Mouse (Mus musculus) telencephalon, adult 2 months (tissue): Measurements from ENCODE around the gene Fars2.
A peak's percentile ranks its signal among the peaks of the same experiment; 100 is the strongest.
"Not testable (repeated sequence)": the region's sequence is repeated elsewhere in the genome, so short reads cannot be mapped to it uniquely, and the experiment has no call there.

Experiments used
- DNase-seq: peaks from one replicate; pipeline ENCODE4 v3.0.0-alpha.2; 2011; ENCODE audit warnings: low read depth, low spot score

Gene Fars2

DNA sequence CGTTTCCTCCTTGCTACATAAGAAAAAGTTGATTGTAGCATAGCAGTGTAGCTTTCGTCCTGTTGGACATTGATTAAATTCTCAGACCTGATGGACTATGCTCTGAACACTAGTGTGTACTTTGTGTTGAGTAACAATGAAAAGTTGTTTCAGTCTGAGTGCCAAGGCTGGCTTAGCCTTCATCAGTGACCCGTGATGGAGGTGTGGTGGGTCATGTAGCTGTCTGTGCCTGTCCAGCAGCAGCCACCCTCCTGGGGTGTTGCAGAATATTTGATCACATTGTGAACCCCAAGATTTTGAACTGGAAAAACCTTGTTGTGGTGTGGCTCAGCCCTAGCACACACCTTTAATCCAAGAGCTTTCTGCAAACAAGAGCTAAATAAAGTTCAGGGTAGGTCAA, 343.3 kb downstream of the Fars2 start:
- DNase-seq = no peak

DNA sequence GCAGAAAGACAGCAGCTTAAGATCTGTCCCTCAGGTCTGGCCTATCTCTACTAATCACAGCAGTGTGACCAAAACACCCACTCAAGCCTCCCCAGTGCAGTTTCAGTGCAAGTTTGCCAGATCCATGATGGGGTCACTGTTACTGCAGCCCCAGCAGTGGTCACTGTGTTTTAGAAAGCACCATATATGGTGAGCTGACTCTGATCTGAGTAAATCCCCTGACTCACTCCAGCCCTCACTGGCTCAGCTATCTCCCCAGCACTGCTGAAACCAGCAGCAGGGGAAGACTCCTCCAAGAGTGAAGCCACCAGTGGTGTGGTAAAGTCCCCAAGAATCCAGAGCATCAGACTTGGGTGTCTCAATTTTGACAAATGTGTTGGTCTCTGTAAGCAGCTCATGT, 346.5 kb downstream of the Fars2 start:
- no peak for DNase-seq

DNA sequence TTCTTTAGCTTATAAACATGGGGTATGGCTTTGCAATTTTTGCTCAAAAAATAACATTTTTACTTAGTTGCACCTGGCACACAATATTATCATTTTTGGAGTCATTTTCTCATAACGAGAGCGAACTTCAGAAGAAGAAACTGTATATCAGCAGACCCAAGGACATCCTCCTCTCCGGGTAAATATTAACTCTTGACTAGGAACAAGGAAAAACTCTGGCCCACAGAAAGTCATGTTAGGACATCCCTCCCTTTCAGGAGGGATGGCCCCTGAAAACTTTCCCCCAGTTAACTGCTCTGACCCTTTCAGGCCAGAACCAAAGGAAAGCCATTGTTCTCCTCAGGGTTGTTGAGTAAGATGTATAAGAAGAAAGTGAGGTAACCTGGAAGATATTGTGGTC, 348.9 kb downstream of the Fars2 start:
- DNase-seq = not testable (repeated sequence)

DNA sequence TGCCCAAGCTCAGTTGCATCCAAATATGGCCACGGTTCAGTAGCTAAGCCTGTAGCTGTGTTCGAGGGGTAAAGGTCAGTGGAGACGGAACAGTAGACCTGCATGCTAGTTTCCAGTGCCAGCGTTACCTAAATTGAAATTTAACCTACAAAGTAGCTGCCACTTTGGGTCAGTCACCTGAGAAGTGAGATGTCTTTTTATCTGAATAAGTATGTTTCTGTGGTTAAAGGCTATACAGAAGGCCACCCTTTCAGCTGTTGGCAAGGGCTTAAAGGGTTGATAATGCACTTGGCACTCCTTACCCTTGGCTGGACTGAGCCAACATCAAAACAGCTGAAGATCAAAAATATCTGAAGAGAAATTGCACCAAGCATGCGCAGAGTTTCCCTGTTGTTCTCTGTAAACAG, 349.3 kb downstream of the Fars2 start:
- DNase-seq = no peak

- no peak for DNase-seq
These were observed 350.6 kb downstream of the Fars2 start for GRCm38 (mm10) chr13:36467849-36468248.

DNA sequence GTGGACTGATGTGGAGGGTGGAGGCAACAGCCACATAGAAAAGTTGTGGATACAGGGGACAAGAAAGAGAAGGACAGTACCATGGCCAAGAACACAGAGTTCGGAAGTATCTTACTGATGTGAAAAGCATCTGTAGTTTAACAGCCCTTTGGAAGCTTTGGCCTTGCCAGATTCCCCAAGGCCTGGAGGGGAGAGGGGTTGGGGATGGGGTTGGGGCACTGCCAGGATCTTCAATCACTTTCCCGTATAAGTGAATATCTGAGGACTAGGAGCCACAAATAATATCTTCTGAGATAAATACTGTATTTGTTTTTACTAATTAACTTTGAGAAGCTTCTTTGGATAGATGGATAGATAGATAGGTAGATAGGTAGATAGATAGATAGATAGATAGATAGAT, 351.8 kb downstream of the Fars2 start:
- no peak for DNase-seq

GRCm38 (mm10) chr13:36469412-36470125, 352.4 kb downstream of the Fars2 start:
- no peak for DNase-seq

GRCm38 (mm10) chr13:36477648-36478047, 360.4 kb downstream of the Fars2 start:
- DNase-seq = no peak

DNA sequence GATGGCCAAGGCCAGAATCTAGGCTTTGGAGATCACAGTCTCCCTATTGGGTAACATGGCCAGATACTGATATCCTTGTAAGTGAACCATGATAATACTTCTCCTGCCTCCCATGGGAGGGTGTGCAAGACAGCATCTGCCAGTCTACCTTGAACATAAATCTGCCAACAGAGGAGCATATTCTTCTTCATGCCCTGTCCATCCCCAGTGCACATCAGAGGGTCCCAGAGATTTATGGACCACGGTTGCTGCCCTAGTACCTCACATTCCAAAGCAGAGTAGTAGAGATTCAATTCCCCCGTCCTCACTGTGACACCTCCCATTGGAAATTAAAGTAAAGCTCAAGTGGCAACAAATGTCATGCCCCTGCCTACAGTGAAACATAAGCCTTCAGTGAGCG, 361.0 kb downstream of the Fars2 start:
- DNase-seq = no peak

GRCm38 (mm10) chr13:36480101-36480500, 362.9 kb downstream of the Fars2 start:
- no peak for DNase-seq

GRCm38 (mm10) chr13:36484391-36484790, 367.2 kb downstream of the Fars2 start:
- no peak for DNase-seq

DNA sequence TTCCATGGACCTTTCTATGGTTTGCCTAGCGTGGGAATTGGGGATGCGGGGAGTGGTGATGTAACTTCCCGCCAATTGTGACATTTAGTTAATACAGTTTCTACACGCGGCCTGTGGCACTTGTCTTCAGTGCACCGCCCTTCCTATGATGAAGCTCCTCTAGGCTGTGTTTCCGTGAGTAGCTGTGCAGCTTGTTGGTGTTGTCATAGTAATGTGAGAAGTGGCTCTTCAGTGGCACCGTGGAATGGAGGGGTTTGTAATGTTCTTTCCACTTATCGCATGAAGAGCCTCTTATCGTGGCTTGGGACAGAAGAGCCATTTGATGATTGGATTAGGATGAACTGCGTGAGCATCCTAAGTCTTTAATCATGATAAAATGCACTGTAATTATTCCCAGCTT, 369.5 kb downstream of the Fars2 start:
- DNase-seq = no peak

- DNase-seq = no peak
These were observed 372.2 kb downstream of the Fars2 start for GRCm38 (mm10) chr13:36489365-36489764.

- no peak for DNase-seq
These were observed 373.4 kb downstream of the Fars2 start for GRCm38 (mm10) chr13:36490612-36491011.

- peak; percentile 67 for DNase-seq
These were observed 375.2 kb downstream of the Fars2 start for GRCm38 (mm10) chr13:36492397-36492796.

DNA sequence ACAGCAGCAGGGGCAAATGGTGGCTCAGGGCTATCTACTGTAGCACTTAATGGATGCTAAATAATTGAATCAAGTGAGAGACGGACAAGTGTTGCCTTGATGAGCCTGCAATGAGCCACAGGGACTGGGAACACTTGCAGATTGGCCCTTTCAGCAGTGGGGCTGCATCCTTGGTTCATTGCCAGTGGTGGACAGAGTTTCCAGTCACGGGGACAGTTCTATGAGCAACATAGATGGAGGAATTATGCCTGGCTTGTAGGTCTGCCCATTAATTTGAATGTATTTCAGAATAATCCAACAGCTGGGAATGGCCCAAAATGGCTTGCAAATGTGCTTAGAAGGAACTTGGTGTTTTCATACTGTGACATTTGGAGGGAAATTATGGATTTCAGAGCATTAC, 376.1 kb downstream of the Fars2 start:
- no peak for DNase-seq

GRCm38 (mm10) chr13:36493762-36494161, 376.6 kb downstream of the Fars2 start:
- no peak for DNase-seq

DNA sequence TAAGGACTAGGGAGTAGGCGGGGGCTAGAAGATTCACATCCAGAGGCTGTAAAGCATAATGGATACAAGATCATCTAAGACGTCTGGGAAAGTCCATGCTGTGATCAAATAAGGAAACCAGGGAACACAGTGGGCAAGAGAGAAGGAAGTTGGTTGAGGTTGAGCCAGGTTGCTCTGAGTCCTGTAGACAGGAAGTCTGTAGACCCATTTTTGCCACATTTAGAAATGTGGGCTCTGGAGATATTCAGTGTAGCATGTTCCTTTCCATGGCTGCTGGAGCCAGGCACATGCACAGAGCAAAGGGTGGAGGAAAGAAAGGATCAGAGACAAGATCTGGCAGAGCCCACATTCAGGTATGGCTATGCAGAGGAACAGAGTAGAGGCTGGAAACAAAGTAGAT, 378.8 kb downstream of the Fars2 start:
- DNase-seq = no peak

GRCm38 (mm10) chr13:36497346-36497745, 380.1 kb downstream of the Fars2 start:
- DNase-seq = no peak

DNA sequence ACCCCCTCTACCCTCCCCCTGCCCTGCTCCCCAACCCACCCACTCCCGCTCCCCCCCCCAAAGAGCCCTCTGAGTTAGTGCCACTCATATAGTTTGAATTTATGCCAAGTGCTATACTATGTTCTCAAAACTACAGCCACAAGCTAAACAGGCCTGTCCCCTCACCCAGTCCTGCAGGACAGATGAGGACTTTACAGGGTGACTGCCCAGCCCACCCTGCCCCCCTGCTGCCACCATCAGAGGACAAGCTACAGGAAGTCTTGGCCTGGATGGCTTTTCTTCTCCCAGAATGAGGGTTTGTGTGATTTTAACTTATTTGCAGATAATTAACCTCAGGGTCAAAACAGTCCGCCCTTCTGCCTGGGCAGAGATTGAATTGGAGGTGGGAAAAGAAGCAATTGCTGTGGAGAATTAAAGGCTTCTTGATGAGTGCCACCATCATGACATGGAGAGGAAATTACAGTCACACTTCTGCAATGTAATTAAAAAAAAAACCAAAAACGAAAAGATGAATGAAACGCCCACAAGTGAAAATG, 383.2 kb downstream of the Fars2 start:
- DNase-seq = no peak

DNA sequence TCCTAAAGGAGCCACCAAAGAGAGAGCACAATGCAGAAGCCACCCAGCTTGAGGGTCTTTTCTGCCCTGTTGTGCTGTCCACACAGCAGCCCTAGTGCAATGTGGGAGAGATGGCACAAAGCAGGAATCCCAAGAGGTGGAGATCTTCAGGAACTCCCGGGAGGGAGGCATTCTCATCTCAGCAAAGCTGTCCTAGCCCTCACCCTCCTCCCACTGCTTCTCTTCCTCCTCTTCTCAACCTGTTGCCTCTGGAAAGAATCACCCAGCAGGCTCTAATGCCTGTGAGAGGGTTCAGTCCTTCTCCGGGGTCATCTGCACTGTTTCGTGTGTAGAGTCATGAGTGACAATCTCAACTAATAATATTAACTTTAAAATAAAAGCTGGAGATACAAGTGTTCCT, 386.3 kb downstream of the Fars2 start:
- DNase-seq = peak; percentile 65

DNA sequence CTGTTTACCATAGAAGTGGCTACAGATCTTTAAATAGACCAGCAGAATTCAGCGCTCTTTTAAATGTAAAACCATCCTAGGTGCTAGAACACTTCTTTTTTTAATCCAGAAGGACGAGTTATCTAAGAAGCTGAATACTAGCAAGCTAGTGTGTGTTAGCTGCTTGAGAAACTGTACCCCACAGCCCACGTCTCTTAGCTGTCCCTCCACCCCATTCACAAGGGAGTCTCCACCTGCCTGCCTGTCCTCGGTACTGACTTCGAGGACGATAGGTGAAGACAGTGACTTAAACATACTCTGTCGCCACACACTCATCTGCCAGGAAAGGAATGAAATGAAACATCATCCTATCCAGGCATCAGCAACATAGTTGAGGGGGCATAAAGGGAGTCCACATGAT, 386.8 kb downstream of the Fars2 start:
- peak; percentile 76 for DNase-seq

DNA sequence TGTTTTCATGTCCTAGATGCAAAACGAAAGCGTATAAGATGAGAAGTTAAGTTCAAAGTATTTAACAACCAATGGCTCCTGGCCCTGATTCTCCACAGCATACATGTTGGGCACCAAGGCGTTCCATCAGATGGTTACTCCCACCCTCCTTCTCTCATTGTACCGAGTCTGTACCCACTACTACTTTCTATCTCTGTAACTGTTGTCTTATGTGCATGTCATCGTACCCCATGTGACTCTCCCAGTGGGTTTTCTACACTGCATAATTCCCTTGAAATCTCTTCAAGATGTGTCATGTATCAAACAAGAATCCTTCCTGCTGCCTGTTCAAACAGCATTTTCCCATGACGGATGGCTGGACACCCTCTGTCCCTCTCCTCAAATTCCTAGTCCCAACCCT, 388.5 kb downstream of the Fars2 start:
- peak; percentile 60 for DNase-seq

DNA sequence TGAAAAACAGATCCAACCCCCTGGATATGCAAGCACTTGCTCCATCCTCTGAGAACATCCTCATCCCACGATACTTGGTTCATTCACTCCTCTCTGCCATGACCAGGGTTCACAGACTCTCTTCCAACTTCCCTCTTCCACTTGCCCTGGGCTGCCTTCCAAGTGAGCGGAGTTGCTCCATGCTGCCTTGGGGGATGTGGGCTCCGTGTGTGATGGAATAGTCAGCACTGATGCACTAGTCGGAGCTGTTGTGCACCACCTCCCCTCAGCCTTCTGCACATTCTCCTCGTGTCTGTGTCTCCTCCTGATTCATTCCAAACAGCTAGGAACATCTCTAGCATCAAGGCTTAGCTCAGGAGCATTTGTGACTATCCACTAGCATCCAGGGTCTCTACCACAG, 389.1 kb downstream of the Fars2 start:
- DNase-seq = peak; percentile 70
